Comparison of ENCODE assay signal across 34 mouse cellular contexts in the genomic region with DNA sequence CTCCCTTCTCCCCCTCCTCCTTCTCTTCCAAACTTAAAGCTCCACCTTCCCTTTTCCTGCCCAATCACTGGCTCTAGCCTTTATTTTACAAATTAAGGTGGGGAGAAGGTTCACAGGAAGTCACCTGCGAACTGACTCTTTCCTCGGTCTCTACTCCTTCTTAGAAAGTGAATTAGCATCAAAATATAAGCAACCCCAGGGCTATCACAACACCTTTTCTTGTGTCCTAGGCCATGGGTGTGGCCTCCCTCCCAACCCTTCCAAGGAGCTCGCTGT.
DNase-seq lines count a peak whose midpoint lies in the region; ATAC-seq lines count a peak whose summit lies in the region.
"Had no signal": no experiment of that assay in that cellular context is flagged by ENCODE, and none has a peak within 500 bp of the region (broad histone marks: within the 10 kb centered on the region; RNA-seq: fewer than 3 reads in every experiment).

No protein-coding gene starts in this region.

- no peak for DNase-seq in forebrain, embryonic 10.5 days (ENCODE audit: extremely low spot score, low spot score)
- DNase-seq in midbrain, embryonic 11.5 days (ENCODE audit: low spot score, missing footprints) = no peak
- peak; percentile 71 for DNase-seq in WW6 (ENCODE audit: low read depth, low spot score)
- no peak for DNase-seq in frontal cortex, postnatal 36 days (ENCODE audit: low spot score in 2 of 2)
- no peak for DNase-seq in kidney, postnatal 10 days
- no peak for DNase-seq in left cerebral cortex, adult 11 months (ENCODE audit: low spot score)
- DNase-seq: adrenal gland, postnatal 25 days; cerebellum, adult 11-12 months; gastrocnemius, adult 2 months; gastrocnemius, postnatal 36 days; heart, adult 18-20 months; heart, postnatal 36 days; kidney, adult 9 months; kidney, postnatal 14 days; layer of hippocampus, adult 9-11 months; lung, adult 18-20 months; right cerebral cortex, adult 18-20 months; spleen, adult 18-20 months; thymus, adult 18-20 months; thymus, postnatal 25 days had no signal

- peak overlapping the region; percentile 62; the same call in 1 of the 2 replicates for H3K27ac ChIP-seq in forebrain, embryonic 10.5 days
- no peak overlapping the region for H3K27ac ChIP-seq in forebrain, embryonic 13.5 days
- peak overlapping the region; percentile 56 for H3K27ac ChIP-seq in midbrain, embryonic 11.5 days (ENCODE audit: low read depth, low read length)
- H3K27ac ChIP-seq in midbrain, embryonic 16.5 days (ENCODE audit: low read length) = no peak overlapping the region
- H3K27ac ChIP-seq: embryonic facial prominence, embryonic 13.5 days; forebrain, embryonic 15.5 days; gastrocnemius, adult 2 months; hindbrain, embryonic 13.5 days; limb, embryonic 13.5 days; macrophage; neural tube, embryonic 12.5 days had no signal

- H3K4me3 ChIP-seq in forebrain, embryonic 10.5 days = no peak overlapping the region
- H3K4me3 ChIP-seq in forebrain, embryonic 13.5 days = no peak overlapping the region
- H3K4me3 ChIP-seq in midbrain, embryonic 11.5 days (ENCODE audit: low read depth, low read length) = no peak overlapping the region
- H3K4me3 ChIP-seq in midbrain, embryonic 16.5 days (ENCODE audit: low read depth, low read length) = no peak overlapping the region
- H3K4me3 ChIP-seq: embryonic facial prominence, embryonic 13.5 days; erythroblast, embryonic 14.5 days; forebrain, embryonic 15.5 days; gastrocnemius, adult 2 months; hindbrain, embryonic 13.5 days; left cerebral cortex, adult 2 months; limb, embryonic 13.5 days; neural tube, embryonic 12.5 days had no signal

- WGBS in forebrain, embryonic 10.5 days = 44% methylated on average over 3 of the region's 3 CpGs
- WGBS in forebrain, embryonic 13.5 days = 53% methylated on average over 3 of the region's 3 CpGs
- 40% methylated on average over 3 of the region's 3 CpGs for WGBS in midbrain, embryonic 11.5 days
- WGBS in midbrain, embryonic 16.5 days = 43% methylated on average over 3 of the region's 3 CpGs

- H3K36me3 ChIP-seq in forebrain, embryonic 10.5 days (replicated peaks) = peaks cover 55% of the 10 kb centered on the region
- peaks cover 18% of the 10 kb centered on the region; the same call in 1 of the 2 replicates for H3K36me3 ChIP-seq in forebrain, embryonic 13.5 days (ENCODE audit: poor library complexity, severe bottlenecking)
- H3K36me3 ChIP-seq in midbrain, embryonic 11.5 days (ENCODE audit: control insufficient read depth, insufficient read depth, low read length) = peaks cover 11% of the 10 kb centered on the region; the same call in 1 of the 2 replicates
- peaks cover 3% of the 10 kb centered on the region; the same call in 1 of the 2 replicates for H3K36me3 ChIP-seq in midbrain, embryonic 16.5 days (ENCODE audit: control insufficient read depth, insufficient read depth, low read length)
- H3K36me3 ChIP-seq: embryonic facial prominence, embryonic 13.5 days; forebrain, embryonic 15.5 days; limb, embryonic 13.5 days; neural tube, embryonic 12.5 days had no signal

- H3K9me3 ChIP-seq in forebrain, embryonic 10.5 days = no peaks in the 10 kb centered on the region
- H3K9me3 ChIP-seq in forebrain, embryonic 13.5 days (replicated peaks) = no peaks in the 10 kb centered on the region
- no peaks in the 10 kb centered on the region for H3K9me3 ChIP-seq in midbrain, embryonic 11.5 days (ENCODE audit: control insufficient read depth, low read length)
- H3K9me3 ChIP-seq in midbrain, embryonic 16.5 days (replicated peaks; ENCODE audit: control insufficient read depth, low read length, poor library complexity, severe bottlenecking) = no peaks in the 10 kb centered on the region
- H3K9me3 ChIP-seq: embryonic facial prominence, embryonic 13.5 days; forebrain, embryonic 15.5 days; hindbrain, embryonic 13.5 days; limb, embryonic 13.5 days; neural tube, embryonic 12.5 days had no signal

- no peak overlapping the region for H3K4me2 ChIP-seq in forebrain, embryonic 13.5 days
- H3K4me2 ChIP-seq in midbrain, embryonic 11.5 days = no peak overlapping the region
- no peak overlapping the region for H3K4me2 ChIP-seq in midbrain, embryonic 16.5 days (ENCODE audit: low read length)
- H3K4me2 ChIP-seq: embryonic facial prominence, embryonic 13.5 days; forebrain, embryonic 15.5 days; heart, embryonic 11.5 days; hindbrain, embryonic 13.5 days; limb, embryonic 13.5 days; liver, embryonic 11.5 days; neural tube, embryonic 12.5 days had no signal

- peaks cover 69% of the 10 kb centered on the region for H3K4me1 ChIP-seq in forebrain, embryonic 10.5 days
- H3K4me1 ChIP-seq in forebrain, embryonic 13.5 days = peaks cover 34% of the 10 kb centered on the region
- H3K4me1 ChIP-seq in midbrain, embryonic 11.5 days (ENCODE audit: control insufficient read depth, insufficient read depth, low read length) = peaks cover 65% of the 10 kb centered on the region
- H3K4me1 ChIP-seq in midbrain, embryonic 16.5 days (ENCODE audit: control insufficient read depth, insufficient read depth, low read length) = peaks cover 23% of the 10 kb centered on the region

- peaks cover 5% of the 10 kb centered on the region for H3K27me3 ChIP-seq in forebrain, embryonic 10.5 days (ENCODE audit: poor library complexity, severe bottlenecking)
- no peaks in the 10 kb centered on the region for H3K27me3 ChIP-seq in forebrain, embryonic 13.5 days
- no peaks in the 10 kb centered on the region for H3K27me3 ChIP-seq in midbrain, embryonic 11.5 days (ENCODE audit: control insufficient read depth, insufficient read depth, low read length)
- H3K27me3 ChIP-seq in midbrain, embryonic 16.5 days (ENCODE audit: control insufficient read depth, insufficient read depth, low read depth, low read length) = no peaks in the 10 kb centered on the region
- H3K27me3 ChIP-seq: embryonic facial prominence, embryonic 13.5 days; forebrain, embryonic 15.5 days; hindbrain, embryonic 13.5 days; limb, embryonic 13.5 days; neural tube, embryonic 12.5 days had no signal

- no peak overlapping the region for H3K9ac ChIP-seq in forebrain, embryonic 13.5 days
- no peak overlapping the region for H3K9ac ChIP-seq in midbrain, embryonic 11.5 days (ENCODE audit: low read length)
- no peak overlapping the region for H3K9ac ChIP-seq in midbrain, embryonic 16.5 days (ENCODE audit: low read depth, low read length)
- H3K9ac ChIP-seq: embryonic facial prominence, embryonic 13.5 days; forebrain, embryonic 15.5 days; hindbrain, embryonic 13.5 days; limb, embryonic 13.5 days; neural tube, embryonic 12.5 days had no signal

- no peak for ATAC-seq in forebrain, embryonic 13.5 days
- no peak for ATAC-seq in midbrain, embryonic 11.5 days (ENCODE audit: low FRiP score)
- ATAC-seq in midbrain, embryonic 16.5 days = no peak
- ATAC-seq: forebrain, embryonic 15.5 days; intestine, postnatal 0 days; lung, postnatal 0 days had no signal

Comparison
In these comparisons a context has a peak if more than half of its experiments do, and no peak if none do; other contexts are left out.
1. H3K27ac ChIP-seq: peak in forebrain, embryonic 10.5 days (single experiment) and midbrain, embryonic 11.5 days (single experiment); none in forebrain, embryonic 13.5 days (single experiment) and midbrain, embryonic 16.5 days (single experiment).